Mouse (Mus musculus) embryonic facial prominence, embryonic 15.5 days (tissue): ENCODE data around the gene Mbnl1. TPM values are rescaled to one million over a fixed set of nuclear protein-coding genes. Genes with fewer than 3 reads are reported as not detected.

Experiments
- ATAC-seq: fragments of 200-750 bp; cut with Nextera tagmentation; 2 replicates; pipeline ENCODE4 v1.8.0; 2017; ENCODE audit warnings: low read depth, moderate TSS enrichment; ENCODE audit not compliant: insufficient number of reproducible peaks, low FRiP score, low TSS enrichment
- H3K27ac ChIP-seq: fragments of 300-500 bp; sonication (generic); replicated peaks from 2 replicates; pipeline ENCODE4 v1.5.1; 2015; ENCODE audit warnings: mild to moderate bottlenecking, inconsistent platforms
- H3K27me3 ChIP-seq: fragments of 300-500 bp; sonication (generic); 2 replicates; pipeline ENCODE4 v1.6.1; 2015; ENCODE audit warnings: inconsistent platforms
- H3K36me3 ChIP-seq: fragments of 300-500 bp; sonication (generic); 2 replicates; pipeline ENCODE4 v1.6.1; 2015; ENCODE audit warnings: mild to moderate bottlenecking, inconsistent platforms
- H3K4me1 ChIP-seq: fragments of 300-500 bp; sonication (generic); 2 replicates; pipeline ENCODE4 v1.6.1; 2015; ENCODE audit warnings: inconsistent platforms
- H3K4me2 ChIP-seq: fragments of 300-500 bp; sonication (generic); replicated peaks from 2 replicates; pipeline ENCODE4 v1.6.1; 2015; ENCODE audit warnings: mild to moderate bottlenecking, inconsistent platforms
- H3K4me3 ChIP-seq: fragments of 300-500 bp; sonication (generic); replicated peaks from 2 replicates; pipeline ENCODE4 v1.5.1; 2015; ENCODE audit warnings: mild to moderate bottlenecking, inconsistent platforms
- H3K9ac ChIP-seq: fragments of 300-500 bp; sonication (generic); 2 replicates; pipeline ENCODE4 v1.6.1; 2015; ENCODE audit warnings: inconsistent platforms
- H3K9me3 ChIP-seq: fragments of 300-500 bp; sonication (generic); replicated peaks from 2 replicates; pipeline ENCODE4 v1.6.1; 2016; ENCODE audit warnings: inconsistent platforms
- WGBS: fragments of 180-500 bp; shearing (Covaris S2); methylation state at CpG from one replicate; pipeline ENCODE4 v1.1.7; 2015; 5-methylcytosine and 5-hydroxymethylcytosine counted together
- polyA plus RNA-seq: library from polyadenylated mRNA; unstranded; fragments of >200 nt; fragmentation: Nextera tagmentation; extraction: Ambion mirVana; gene quantifications from 2 replicates; pipeline ENCODE4 v1.2.1, GENCODE M21; 2015

Mbnl1 gene
- polyA plus RNA-seq, 1 experiment from 2014 or later, result 103 TPM

GRCm38 (mm10) chr3:60574199-60574598 lies 101.6 kb downstream of the Mbnl1 start:
- ATAC-seq, result no peak

GRCm38 (mm10) chr3:60574849-60575524 lies 102.4 kb downstream of the Mbnl1 start:
- Histone ChIP-seq H3K9ac (no peak overlapping the region), H3K4me3 (no peak overlapping the region), H3K4me1 (peaks cover 16% of the 10 kb centered on the region), H3K4me2 (no peak overlapping the region), H3K36me3 (no peaks in the 10 kb centered on the region), H3K27ac (no peak overlapping the region), H3K9me3 (no peaks in the 10 kb centered on the region), H3K27me3 (no peaks in the 10 kb centered on the region)
- ATAC-seq, result no peak
- 71% methylated on average over 4 of the region's 4 CpGs for WGBS

More at GRCm38 (mm10) chr3:60574199-60574598, 101.6 kb downstream of the Mbnl1 start:
- 83% methylated on average over 9 of the region's 9 CpGs for WGBS
- H3K4me2 ChIP-seq, result no peak overlapping the region
- H3K36me3 ChIP-seq, result no peaks in the 10 kb centered on the region
- peaks cover 18% of the 10 kb centered on the region for H3K4me1 ChIP-seq
- no peaks in the 10 kb centered on the region for H3K27me3 ChIP-seq
- no peak overlapping the region for H3K27ac ChIP-seq
- H3K9ac ChIP-seq, result no peak overlapping the region
- no peak overlapping the region for H3K4me3 ChIP-seq
- H3K9me3 ChIP-seq, result no peaks in the 10 kb centered on the region

GRCm38 (mm10) chr3:60575945-60576344 lies 103.3 kb downstream of the Mbnl1 start:
- WGBS, result 38% methylated on average over 2 of the region's 2 CpGs
- ATAC-seq, result no peak
- no peaks in the 10 kb centered on the region for H3K36me3 ChIP-seq
- no peak overlapping the region for H3K4me3 ChIP-seq
- no peak overlapping the region for H3K9ac ChIP-seq
- 0 out of 2 replicates have a peak overlapping the region, but pooled peaks have one; percentile 2 for H3K27ac ChIP-seq
- no peak overlapping the region for H3K4me2 ChIP-seq
- H3K4me1 ChIP-seq, result peaks cover 19% of the 10 kb centered on the region
- H3K9me3 ChIP-seq, result no peaks in the 10 kb centered on the region
- H3K27me3 ChIP-seq, result no peaks in the 10 kb centered on the region

- Histone ChIP-seq H3K9me3 (no peaks in the 10 kb centered on the region), H3K27me3 (no peaks in the 10 kb centered on the region), H3K4me1 (peaks cover 19% of the 10 kb centered on the region), H3K27ac (0 out of 2 replicates have a peak overlapping the region, but pooled peaks have one; percentile 36), H3K4me2 (no peak overlapping the region), H3K9ac (no peak overlapping the region), H3K4me3 (no peak overlapping the region), H3K36me3 (no peaks in the 10 kb centered on the region)
- no peak for ATAC-seq
- WGBS, result 42% methylated on average over 9 of the region's 9 CpGs
These were observed 103.9 kb downstream of the Mbnl1 start for GRCm38 (mm10) chr3:60576366-60577046.

- no peaks in the 10 kb centered on the region for H3K9me3 ChIP-seq
- no peak overlapping the region for H3K4me2 ChIP-seq
- H3K4me3 ChIP-seq, result no peak overlapping the region
- no peaks in the 10 kb centered on the region for H3K36me3 ChIP-seq
- no peak for ATAC-seq
- H3K9ac ChIP-seq, result no peak overlapping the region
- WGBS, result 93% methylated on average over 4 of the region's 4 CpGs
- no peak overlapping the region for H3K27ac ChIP-seq
- H3K27me3 ChIP-seq, result no peaks in the 10 kb centered on the region
- peaks cover 18% of the 10 kb centered on the region for H3K4me1 ChIP-seq
These were observed 107.2 kb downstream of the Mbnl1 start for GRCm38 (mm10) chr3:60579880-60580279.

GRCm38 (mm10) chr3:60580699-60581098 lies 108.1 kb downstream of the Mbnl1 start:
- no peak for ATAC-seq
- H3K4me2 ChIP-seq, result no peak overlapping the region
- no peaks in the 10 kb centered on the region for H3K36me3 ChIP-seq
- no peaks in the 10 kb centered on the region for H3K27me3 ChIP-seq
- 47% methylated on average over 5 of the region's 5 CpGs for WGBS
- H3K27ac ChIP-seq, result no peak overlapping the region
- no peak overlapping the region for H3K9ac ChIP-seq
- H3K4me3 ChIP-seq, result no peak overlapping the region
- H3K9me3 ChIP-seq, result no peaks in the 10 kb centered on the region
- peaks cover 16% of the 10 kb centered on the region for H3K4me1 ChIP-seq

GRCm38 (mm10) chr3:60582154-60582553 lies 109.5 kb downstream of the Mbnl1 start:
- no peaks in the 10 kb centered on the region for H3K27me3 ChIP-seq
- H3K4me2 ChIP-seq, result no peak overlapping the region
- no peak for ATAC-seq
- H3K4me1 ChIP-seq, result peaks cover 10% of the 10 kb centered on the region
- WGBS, result 19% methylated on average over 3 of the region's 3 CpGs
- no peaks in the 10 kb centered on the region for H3K36me3 ChIP-seq
- no peak overlapping the region for H3K4me3 ChIP-seq
- H3K9ac ChIP-seq, result no peak overlapping the region
- H3K27ac ChIP-seq, result no peak overlapping the region
- H3K9me3 ChIP-seq, result no peaks in the 10 kb centered on the region

GRCm38 (mm10) chr3:60582620-60583019 lies 110.0 kb downstream of the Mbnl1 start:
- H3K4me2 ChIP-seq, result no peak overlapping the region
- H3K27me3 ChIP-seq, result no peaks in the 10 kb centered on the region
- peaks cover 11% of the 10 kb centered on the region for H3K4me1 ChIP-seq
- no peaks in the 10 kb centered on the region for H3K9me3 ChIP-seq
- WGBS, result 47% methylated on average over 1 of the region's 1 CpGs
- no peaks in the 10 kb centered on the region for H3K36me3 ChIP-seq
- H3K4me3 ChIP-seq, result no peak overlapping the region
- no peak overlapping the region for H3K9ac ChIP-seq
- no peak for ATAC-seq
- no peak overlapping the region for H3K27ac ChIP-seq

- H3K27me3 ChIP-seq, result no peaks in the 10 kb centered on the region
- H3K9ac ChIP-seq, result no peak overlapping the region
- no peak for ATAC-seq
- H3K9me3 ChIP-seq, result no peaks in the 10 kb centered on the region
- 89% methylated on average over 3 of the region's 3 CpGs for WGBS
- H3K4me3 ChIP-seq, result no peak overlapping the region
- no peak overlapping the region for H3K4me2 ChIP-seq
- H3K36me3 ChIP-seq, result no peaks in the 10 kb centered on the region
- peaks cover 11% of the 10 kb centered on the region for H3K4me1 ChIP-seq
- H3K27ac ChIP-seq, result no peak overlapping the region
These were observed 112.1 kb downstream of the Mbnl1 start for GRCm38 (mm10) chr3:60584704-60585103.

- Histone ChIP-seq H3K4me3 (no peak overlapping the region), H3K4me2 (no peak overlapping the region), H3K36me3 (no peaks in the 10 kb centered on the region), H3K27me3 (no peaks in the 10 kb centered on the region), H3K9ac (no peak overlapping the region), H3K4me1 (peaks cover 5% of the 10 kb centered on the region), H3K9me3 (no peaks in the 10 kb centered on the region), H3K27ac (no peak overlapping the region)
- no peak for ATAC-seq
- WGBS, result 91% methylated on average over 3 of the region's 3 CpGs
These were observed 113.4 kb downstream of the Mbnl1 start for GRCm38 (mm10) chr3:60586046-60586445.

GRCm38 (mm10) chr3:60587149-60587548 lies 114.5 kb downstream of the Mbnl1 start:
- peaks cover 6% of the 10 kb centered on the region for H3K4me1 ChIP-seq
- H3K4me3 ChIP-seq, result no peak overlapping the region
- no peak for ATAC-seq

More at GRCm38 (mm10) chr3:60587149-60587548, 114.5 kb downstream of the Mbnl1 start:
- Histone ChIP-seq H3K9me3 (no peaks in the 10 kb centered on the region), H3K9ac (no peak overlapping the region), H3K4me2 (no peak overlapping the region), H3K27me3 (no peaks in the 10 kb centered on the region), H3K27ac (no peak overlapping the region), H3K36me3 (no peaks in the 10 kb centered on the region)
- WGBS, result 84% methylated on average over 4 of the region's 4 CpGs
